Mouse (Mus musculus): ENCODE data around the gene Cmip. TPM values are rescaled to one million over a fixed set of nuclear protein-coding genes. Genes with fewer than 3 reads are reported as not detected.
A peak's percentile ranks its signal among the peaks of the same experiment; 100 is the strongest.

Cmip gene
- polyA plus RNA-seq, 1 experiment = 53.1 TPM

- no peak for DNase-seq
- WGBS = 53% methylated on average over 6 of the region's 6 CpGs
- peaks cover 35% of the 10 kb centered on the region for H3K4me1 ChIP-seq (ENCODE audit: control insufficient read depth, insufficient read depth, low read length)
- no peak for TF ChIP-seq POLR2A (IDR thresholded peaks at IDR 0.05; ENCODE audit: borderline replicate concordance, extremely low read depth, low read depth, low read length)
- TF ChIP-seq CTCF (IDR thresholded peaks at IDR 0.05; ENCODE audit: insufficient read depth, low read length) = no peak
- H3K4me3 ChIP-seq (replicated peaks; ENCODE audit: extremely low read depth, low read depth, low read length) = no peak overlapping the region
Measured at GRCm38 (mm10) chr8:117263442-117263841, 6.6 kb downstream of the Cmip start.

- no peak for DNase-seq
- Histone ChIP-seq H3K4me1 (ENCODE audit: control insufficient read depth, insufficient read depth, low read length) (peaks cover 28% of the 10 kb centered on the region), H3K4me3 (replicated peaks; ENCODE audit: extremely low read depth, low read depth, low read length) (no peak overlapping the region)
- 68% methylated on average over 5 of the region's 5 CpGs for WGBS
- TF ChIP-seq CTCF (IDR thresholded peaks at IDR 0.05; ENCODE audit: insufficient read depth, low read length) = no peak
- TF ChIP-seq POLR2A (IDR thresholded peaks at IDR 0.05; ENCODE audit: borderline replicate concordance, extremely low read depth, low read depth, low read length) = no peak
Measured at GRCm38 (mm10) chr8:117265079-117265478, 8.2 kb downstream of the Cmip start.

GRCm38 (mm10) chr8:117267403-117268129 lies 10.7 kb downstream of the Cmip start:
- no peak for DNase-seq
- H3K4me3 ChIP-seq (replicated peaks; ENCODE audit: extremely low read depth, low read depth, low read length) = no peak overlapping the region
- TF ChIP-seq POLR2A (IDR thresholded peaks at IDR 0.05; ENCODE audit: borderline replicate concordance, extremely low read depth, low read depth, low read length) (no peak), CTCF (IDR thresholded peaks at IDR 0.05; ENCODE audit: insufficient read depth, low read length) (no peak)
- peaks cover 16% of the 10 kb centered on the region for H3K4me1 ChIP-seq (ENCODE audit: control insufficient read depth, insufficient read depth, low read length)
- 66% methylated on average over 11 of the region's 11 CpGs for WGBS

- H3K4me3 ChIP-seq (replicated peaks; ENCODE audit: extremely low read depth, low read depth, low read length) = no peak overlapping the region
- WGBS = 89% methylated on average over 10 of the region's 10 CpGs
- no peak for TF ChIP-seq POLR2A (IDR thresholded peaks at IDR 0.05; ENCODE audit: borderline replicate concordance, extremely low read depth, low read depth, low read length)
- TF ChIP-seq CTCF (IDR thresholded peaks at IDR 0.05; ENCODE audit: insufficient read depth, low read length) = no peak
- peaks cover 24% of the 10 kb centered on the region for H3K4me1 ChIP-seq (ENCODE audit: control insufficient read depth, insufficient read depth, low read length)
- no peak for DNase-seq
Measured at GRCm38 (mm10) chr8:117278234-117278633, 21.4 kb downstream of the Cmip start.

- Histone ChIP-seq H3K4me3 (replicated peaks; ENCODE audit: extremely low read depth, low read depth, low read length) (no peak overlapping the region), H3K4me1 (ENCODE audit: control insufficient read depth, insufficient read depth, low read length) (peaks cover 24% of the 10 kb centered on the region)
- 76% methylated on average over 20 of the region's 20 CpGs for WGBS
- DNase-seq = no peak
- TF ChIP-seq CTCF (IDR thresholded peaks at IDR 0.05; ENCODE audit: insufficient read depth, low read length) = no peak
- TF ChIP-seq POLR2A (IDR thresholded peaks at IDR 0.05; ENCODE audit: borderline replicate concordance, extremely low read depth, low read depth, low read length) = no peak
Measured at GRCm38 (mm10) chr8:117278668-117279132, 21.8 kb downstream of the Cmip start.

GRCm38 (mm10) chr8:117280488-117280887 lies 23.6 kb downstream of the Cmip start:
- WGBS = 31% methylated on average over 7 of the region's 7 CpGs
- H3K4me1 ChIP-seq (ENCODE audit: control insufficient read depth, insufficient read depth, low read length) = peaks cover 24% of the 10 kb centered on the region
- H3K4me3 ChIP-seq (replicated peaks; ENCODE audit: extremely low read depth, low read depth, low read length) = no peak overlapping the region
- TF ChIP-seq POLR2A (IDR thresholded peaks at IDR 0.05; ENCODE audit: borderline replicate concordance, extremely low read depth, low read depth, low read length) (no peak), CTCF (IDR thresholded peaks at IDR 0.05; ENCODE audit: insufficient read depth, low read length) (no peak)
- DNase-seq = peak; percentile 51

- Histone ChIP-seq H3K4me1 (ENCODE audit: control insufficient read depth, insufficient read depth, low read length) (peaks cover 24% of the 10 kb centered on the region), H3K4me3 (replicated peaks; ENCODE audit: extremely low read depth, low read depth, low read length) (no peak overlapping the region)
- 58% methylated on average over 10 of the region's 10 CpGs for WGBS
- no peak for DNase-seq
- no peak for TF ChIP-seq CTCF (IDR thresholded peaks at IDR 0.05; ENCODE audit: insufficient read depth, low read length)
- no peak for TF ChIP-seq POLR2A (IDR thresholded peaks at IDR 0.05; ENCODE audit: borderline replicate concordance, extremely low read depth, low read depth, low read length)
Measured at GRCm38 (mm10) chr8:117281676-117282075, 24.8 kb downstream of the Cmip start.

- WGBS = 20% methylated on average over 17 of the region's 17 CpGs
- no peak for DNase-seq
- Histone ChIP-seq H3K4me3 (replicated peaks; ENCODE audit: extremely low read depth, low read depth, low read length) (no peak overlapping the region), H3K4me1 (ENCODE audit: control insufficient read depth, insufficient read depth, low read length) (peaks cover 24% of the 10 kb centered on the region)
- TF ChIP-seq POLR2A (IDR thresholded peaks at IDR 0.05; ENCODE audit: borderline replicate concordance, extremely low read depth, low read depth, low read length) (no peak), CTCF (IDR thresholded peaks at IDR 0.05; ENCODE audit: insufficient read depth, low read length) (0 out of 2 replicates have a peak, but pooled peaks have one; percentile 3)
Measured at GRCm38 (mm10) chr8:117282141-117282950, 25.5 kb downstream of the Cmip start.

GRCm38 (mm10) chr8:117284768-117285484 lies 28.1 kb downstream of the Cmip start:
- Histone ChIP-seq H3K4me1 (ENCODE audit: control insufficient read depth, insufficient read depth, low read length) (peaks cover 29% of the 10 kb centered on the region), H3K4me3 (replicated peaks; ENCODE audit: extremely low read depth, low read depth, low read length) (no peak overlapping the region)
- TF ChIP-seq CTCF (IDR thresholded peaks at IDR 0.05; ENCODE audit: insufficient read depth, low read length) = no peak
- no peak for TF ChIP-seq POLR2A (IDR thresholded peaks at IDR 0.05; ENCODE audit: borderline replicate concordance, extremely low read depth, low read depth, low read length)
- no peak for DNase-seq
- WGBS = 67% methylated on average over 9 of the region's 9 CpGs
